Mouse (Mus musculus) CH12.LX (cell line): ENCODE measurements around the gene Bod1. TPM values are rescaled to one million over a fixed set of nuclear protein-coding genes. Genes with fewer than 3 reads are reported as not detected.

Experiments used
- DNase-seq: peaks from one replicate; pipeline ENCODE4 v3.0.0-alpha.2; 2013; ENCODE audit errors: extremely low read depth
- H3K27ac ChIP-seq: 2 replicates; pipeline ENCODE4 v1.5.1; 2012; ENCODE audit warnings: low read depth, mild to moderate bottlenecking, control low read depth, moderate library complexity; ENCODE audit not compliant: insufficient read depth
- H3K27me3 ChIP-seq: replicated peaks from 2 replicates; pipeline ENCODE3; 2012; ENCODE audit warnings: inconsistent platforms
- H3K36me3 ChIP-seq, 2 experiments: replicated peaks in 1 of 2; 2 replicates each; pipeline versions ENCODE3 to v1.6.1; 2012; ENCODE audit warnings: inconsistent platforms in 1 of 2, low read length in 1 of 2, mild to moderate bottlenecking in 1 of 2, mixed read lengths in 1 of 2, moderate library complexity in 1 of 2; ENCODE audit not compliant: control insufficient read depth in 1 of 2, insufficient read depth in 1 of 2
- H3K4me1 ChIP-seq, 2 experiments: 2 replicates each; pipeline ENCODE4 v1.6.1; 2012; ENCODE audit warnings: inconsistent platforms in 1 of 2, moderate library complexity in 1 of 2; ENCODE audit not compliant: insufficient read depth in 2 of 2, control insufficient read depth in 1 of 2
- H3K4me2 ChIP-seq: 2 replicates; pipeline ENCODE4 v1.6.1; 2012; ENCODE audit warnings: low read depth, mild to moderate bottlenecking, control low read depth; ENCODE audit not compliant: poor library complexity, insufficient read depth, severe bottlenecking
- H3K4me3 ChIP-seq, 3 experiments: fragments of 150-350 bp in 1 of 3; sonication (generic) in 1 of 3; replicated peaks in 1 of 3; 2 replicates each; pipeline versions ENCODE3 to v1.5.1; 2011 to 2012; ENCODE audit warnings: low read depth in 2 of 3, low read length in 2 of 3, mild to moderate bottlenecking in 2 of 3, moderate library complexity in 2 of 3, control low read depth in 1 of 3, improper control_type of control experiment in 1 of 3, inconsistent platforms in 1 of 3, mixed read lengths in 1 of 3; ENCODE audit not compliant: poor library complexity in 1 of 3
- H3K79me2 ChIP-seq: replicated peaks from 2 replicates; pipeline ENCODE4 v1.6.1; 2012; ENCODE audit warnings: mild to moderate bottlenecking, moderate library complexity; ENCODE audit not compliant: control insufficient read depth, poor library complexity, insufficient read depth, severe bottlenecking; ENCODE audit errors: extremely low read depth
- H3K9ac ChIP-seq: 2 replicates; pipeline ENCODE4 v1.6.1; 2012; ENCODE audit warnings: low read depth, mild to moderate bottlenecking, control low read depth, moderate library complexity; ENCODE audit not compliant: insufficient read depth
- H3K9me3 ChIP-seq: replicated peaks from 2 replicates; pipeline ENCODE3; 2012; ENCODE audit warnings: low read length, inconsistent platforms, mixed read lengths
- BHLHE40 ChIP-seq: IDR thresholded peaks from 2 replicates; pipeline ENCODE4 v1.6.1; 2011; ENCODE audit warnings: mild to moderate bottlenecking, low read depth, low read length, improper control_type of control experiment
- CHD2 ChIP-seq: IDR thresholded peaks from 2 replicates; pipeline ENCODE4 v1.6.1; 2011; ENCODE audit warnings: low read length, improper control_type of control experiment
- CTCF ChIP-seq, 2 experiments: IDR thresholded peaks in 1 of 2; conservative IDR thresholded peaks in 1 of 2; 2 replicates each; pipeline ENCODE4 v1.5.1; 2011 to 2012; ENCODE audit warnings: low read depth in 2 of 2, low read length in 2 of 2, improper control_type of control experiment in 1 of 2, inconsistent platforms in 1 of 2, mild to moderate bottlenecking in 1 of 2, moderate library complexity in 1 of 2
- E2F4 ChIP-seq: IDR thresholded peaks from 2 replicates; pipeline ENCODE4 v1.6.1; 2011; ENCODE audit warnings: low read depth, low read length, improper control_type of control experiment; ENCODE audit not compliant: insufficient replicate concordance
- HCFC1 ChIP-seq: IDR thresholded peaks from 2 replicates; pipeline ENCODE4 v1.6.1; 2012; ENCODE audit warnings: low read depth, mild to moderate bottlenecking, inconsistent platforms, low read length, improper control_type of control experiment
- IRF4 ChIP-seq: IDR thresholded peaks from 2 replicates; pipeline ENCODE4 v1.6.1; 2014; ENCODE audit warnings: low read depth, mild to moderate bottlenecking, inconsistent platforms, low read length, improper control_type of control experiment
- JUN ChIP-seq: IDR thresholded peaks from 2 replicates; pipeline ENCODE4 v1.6.1; 2011; ENCODE audit warnings: low read depth, mild to moderate bottlenecking, low read length, improper control_type of control experiment, moderate library complexity; ENCODE audit not compliant: insufficient read depth
- JUND ChIP-seq: conservative IDR thresholded peaks from 2 replicates; pipeline ENCODE4 v1.6.1; 2011; ENCODE audit warnings: low read depth, low read length, improper control_type of control experiment
- KAT2A ChIP-seq: IDR thresholded peaks from 2 replicates; pipeline ENCODE4 v1.6.1; 2012; ENCODE audit warnings: low read length, improper control_type of control experiment, inconsistent platforms; ENCODE audit not compliant: insufficient replicate concordance
- MAZ ChIP-seq: IDR thresholded peaks from 2 replicates; pipeline ENCODE4 v1.6.1; 2012; ENCODE audit warnings: low read depth, mild to moderate bottlenecking, inconsistent platforms, low read length, improper control_type of control experiment, moderate library complexity
- MEF2A ChIP-seq: IDR thresholded peaks from 2 replicates; pipeline ENCODE4 v1.6.1; 2014; ENCODE audit warnings: low read depth, mild to moderate bottlenecking, inconsistent platforms, low read length, improper control_type of control experiment, borderline replicate concordance
- NELFE ChIP-seq: IDR thresholded peaks from 2 replicates; pipeline ENCODE4 v1.6.1; 2011; ENCODE audit warnings: low read depth, low read length, improper control_type of control experiment
- NRF1 ChIP-seq: IDR thresholded peaks from 2 replicates; pipeline ENCODE4 v1.6.1; 2014; ENCODE audit warnings: low read depth, mild to moderate bottlenecking, inconsistent platforms, low read length, improper control_type of control experiment, moderate library complexity
- POLR2A ChIP-seq: IDR thresholded peaks from 2 replicates; pipeline ENCODE4 v1.6.1; 2011; ENCODE audit warnings: low read depth, mild to moderate bottlenecking, improper control_type of control experiment, low read length
- SIN3A ChIP-seq: IDR thresholded peaks from 2 replicates; pipeline ENCODE4 v1.6.1; 2012; ENCODE audit warnings: low read length, improper control_type of control experiment, inconsistent platforms
- TBP ChIP-seq: conservative IDR thresholded peaks from 2 replicates; pipeline ENCODE4 v1.6.1; 2011; ENCODE audit warnings: low read depth, low read length, improper control_type of control experiment
- UBTF ChIP-seq: IDR thresholded peaks from 2 replicates; pipeline ENCODE4 v1.6.1; 2012; ENCODE audit warnings: low read depth, mild to moderate bottlenecking, inconsistent platforms, low read length, improper control_type of control experiment, moderate library complexity
- USF1 ChIP-seq: IDR thresholded peaks from 2 replicates; pipeline ENCODE4 v1.6.1; 2014; ENCODE audit warnings: low read depth, mild to moderate bottlenecking, inconsistent platforms, low read length, improper control_type of control experiment
- USF2 ChIP-seq: conservative IDR thresholded peaks from 2 replicates; pipeline ENCODE4 v1.6.1; 2011; ENCODE audit warnings: low read depth, low read length, improper control_type of control experiment
- ZKSCAN1 ChIP-seq: IDR thresholded peaks from 2 replicates; pipeline ENCODE4 v1.6.1; 2012; ENCODE audit warnings: low read depth, inconsistent platforms, low read length, improper control_type of control experiment, borderline replicate concordance
- dilution Hi-C: fragments of 300-500 bp; cut with MboI; formaldehyde crosslinking; loops from 2 replicates; pipeline ENCODE4 v1.14.3; 2020; ENCODE audit warnings: low sequenced_read_pairs; ENCODE audit not compliant: extremely low pct_unique_long_range_greater_than_20kb, extremely low pct_ligation_motif_present
- in situ Hi-C: fragments of 300-500 bp; cut with MboI; formaldehyde crosslinking; loops from 3 replicates; pipeline ENCODE4 v1.14.3; 2019; ENCODE audit warnings: low sequenced_read_pairs, low pct_ligation_motif_present, low pct_unique_long_range_greater_than_20kb, mixed read lengths
- polyA plus RNA-seq: library from polyadenylated mRNA; unstranded; fragments of >175 nt; gene quantifications from 2 replicates; pipeline ENCODE4 v1.2.1, GENCODE M21; 2012; ENCODE audit warnings: low read depth; ENCODE audit not compliant: insufficient read length
- total RNA-seq, 2 experiments: library from RNA; depleted of rRNA; stranded (reverse); fragments of 300-350 nt in 1 of 2; fragments of >200 nt in 1 of 2; gene quantifications; 2 replicates each; pipeline ENCODE4 v1.2.3; 2012 to 2014

Bod1 gene
- total and polyA plus RNA-seq, 3 experiments: 32.6 to 38.2 (median 33.2) TPM

DNA sequence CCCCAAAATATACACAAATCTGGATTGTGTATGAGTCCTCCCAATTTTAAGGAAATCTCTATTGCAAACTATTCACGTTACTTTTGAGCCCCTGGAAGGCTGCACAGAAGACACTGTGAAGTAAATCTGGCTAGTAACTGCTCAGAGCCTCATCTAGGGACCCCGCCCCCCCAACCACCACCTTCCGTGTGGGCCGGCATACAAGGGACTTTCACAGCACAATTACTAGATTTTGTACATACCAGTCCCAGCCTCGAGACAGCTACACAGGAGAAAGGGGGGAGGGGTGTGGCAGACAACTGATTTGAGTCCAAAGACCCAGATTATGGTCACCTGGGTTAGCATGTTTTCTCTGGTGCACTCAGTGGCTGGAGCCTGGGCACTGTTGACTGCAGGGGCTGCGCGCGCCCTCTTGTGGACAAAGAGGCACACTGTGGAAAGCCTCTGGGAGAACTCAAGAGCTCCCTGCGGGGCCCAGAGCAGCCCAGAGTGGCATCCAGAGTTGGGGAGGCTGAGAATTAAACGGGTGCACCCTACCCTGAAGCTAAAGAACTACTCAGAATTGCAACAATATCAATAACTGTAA is 33.8 kb downstream of the Bod1 start (continued):
- no peak for TF ChIP-seq SIN3A
- no peak for TF ChIP-seq TBP
- no peak for TF ChIP-seq JUND
- TF ChIP-seq USF1: no peak
- no peak for TF ChIP-seq MAZ
- peak; percentile 16; the same call in 1 of the 2 replicates for TF ChIP-seq HCFC1
- TF ChIP-seq KAT2A: no peak
- no peak for TF ChIP-seq NRF1
- no peak for TF ChIP-seq CHD2
- TF ChIP-seq CTCF (conservative IDR thresholded peaks at IDR 0.05 in 1 of 2, IDR thresholded peaks at IDR 0.05 in 1 of 2; ENCODE audit: low read depth in 2 of 2, low read length in 2 of 2): peak; percentile 62 to 94

DNA sequence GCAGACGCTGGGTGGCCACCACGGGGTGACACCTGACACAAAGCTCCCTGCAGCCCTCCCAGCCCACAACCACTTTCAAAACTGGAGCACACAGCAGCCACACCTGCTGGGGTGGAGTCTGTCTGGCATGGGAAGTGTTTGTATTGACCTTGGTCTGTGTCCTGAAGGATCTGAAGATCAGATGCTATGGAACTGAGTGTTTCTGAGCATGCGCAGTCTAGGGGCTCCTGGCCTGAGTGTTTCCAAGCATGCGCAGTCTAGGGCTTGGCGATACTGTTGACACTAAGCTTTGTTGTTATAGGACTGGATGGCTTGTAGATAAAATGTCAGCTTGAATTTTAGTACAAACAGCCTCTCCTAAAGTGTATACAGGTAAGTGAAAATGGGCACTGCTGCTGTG is 43.0 kb downstream of the Bod1 start:
- Histone ChIP-seq H3K27me3 (no peaks in the 10 kb centered on the region), H3K4me2 (peak overlapping the region; percentile 24), H3K9me3 (no peaks in the 10 kb centered on the region), H3K27ac (no peak overlapping the region), H3K36me3 (no peaks in the 10 kb centered on the region), H3K9ac (no peak overlapping the region), H3K79me2 (no peaks in the 10 kb centered on the region), H3K4me1 (peaks cover 2 to 7% of the 10 kb centered on the region in 2 experiments; a peak in 2 of 4 replicates)
- in situ Hi-C loops: no loop called here
- no peak for DNase-seq
- TF ChIP-seq NRF1: peak; percentile 67
- TF ChIP-seq NELFE: no peak
- no peak for TF ChIP-seq BHLHE40
- no peak for TF ChIP-seq TBP
- TF ChIP-seq E2F4: no peak
- no peak for TF ChIP-seq POLR2A
- TF ChIP-seq, all 38 proteins: peak for 1
- dilution Hi-C loops: no loop called here
- H3K4me3 ChIP-seq: no peak overlapping the region

DNA sequence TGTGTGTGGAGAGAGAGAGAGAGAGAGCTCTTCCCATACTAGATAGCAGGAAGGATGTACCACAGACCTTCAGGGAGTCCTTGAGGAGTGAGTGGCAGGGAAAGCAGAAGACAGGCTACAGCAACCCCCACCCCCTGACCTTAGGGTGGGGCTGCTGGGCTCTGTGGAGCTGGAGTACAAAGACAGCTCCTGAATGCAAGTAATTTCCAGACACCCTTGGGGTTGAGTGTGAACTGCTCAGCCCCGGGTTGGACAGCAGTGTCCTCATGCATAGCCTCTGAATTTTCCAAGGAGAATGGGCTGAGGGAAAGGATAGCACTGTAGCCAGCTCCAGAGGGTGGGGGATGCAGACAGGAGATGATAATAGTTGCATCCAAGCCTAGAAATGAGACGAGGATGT is 50.9 kb downstream of the Bod1 start:
- Histone ChIP-seq H3K36me3 (no peaks in the 10 kb centered on the region), H3K4me2 (no peak overlapping the region), H3K9me3 (no peaks in the 10 kb centered on the region), H3K9ac (no peak overlapping the region), H3K4me1 (peaks cover 0 to 14% of the 10 kb centered on the region in 2 experiments; a peak in 2 of 4 replicates), H3K79me2 (no peaks in the 10 kb centered on the region), H3K27me3 (no peaks in the 10 kb centered on the region), H3K27ac (no peak overlapping the region), H3K4me3 (no peak overlapping the region)
- in situ Hi-C loops: loop anchor here (25.0 kb wide), 1 partner anchor 933 kb away; no protein-coding TSS in a partner anchor
- DNase-seq: no peak
- dilution Hi-C loops: no loop called here
- TF ChIP-seq KAT2A (no peak), ZKSCAN1 (no peak), POLR2A (no peak), CTCF (conservative IDR thresholded peaks at IDR 0.05 in 1 of 2, IDR thresholded peaks at IDR 0.05 in 1 of 2; ENCODE audit: low read depth in 2 of 2, low read length in 2 of 2) (no peak), E2F4 (no peak), MEF2A (no peak), CHD2 (no peak), USF2 (no peak), JUN (no peak), IRF4 (no peak), UBTF (no peak)
